Mouse (Mus musculus): ENCODE results near the gene Rtl10. TPM values are rescaled to one million over a fixed set of nuclear protein-coding genes. Genes with fewer than 3 reads are reported as not detected.
A peak's percentile ranks its signal among the peaks of the same experiment; 100 is the strongest.
"Not testable (repeated sequence)": the region's sequence is repeated elsewhere in the genome, so short reads cannot be mapped to it uniquely, and the experiment has no call there.

The Rtl10 gene
- total RNA-seq, 2 experiments from 2014 or later = 11.7 to 11.9 TPM

DNA sequence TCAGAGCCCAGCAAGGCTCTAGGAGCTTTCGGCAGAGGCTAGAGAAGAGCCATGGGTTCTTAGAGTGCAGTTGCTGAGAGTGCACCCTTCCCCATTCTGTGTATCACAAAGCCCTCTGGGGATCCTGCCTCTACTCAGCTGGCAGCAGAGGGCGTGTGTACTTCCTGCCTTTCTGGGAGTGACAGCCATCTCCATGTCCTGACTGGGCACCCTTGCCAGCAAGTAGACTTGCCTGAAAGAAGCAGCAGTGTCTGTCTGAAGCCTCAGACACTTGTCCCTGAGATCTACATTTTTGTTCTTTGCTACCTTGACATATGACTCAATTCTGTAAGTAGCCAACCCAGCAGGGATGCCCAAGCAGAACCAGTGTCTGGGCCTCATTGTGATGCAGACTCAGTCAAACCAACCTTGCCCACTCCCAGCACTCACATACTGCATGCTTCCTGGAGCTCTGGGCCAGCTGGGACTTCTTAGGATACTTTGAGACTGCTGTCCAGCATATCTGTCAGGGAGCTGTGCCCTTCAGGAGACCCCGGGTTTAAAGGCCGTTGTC is 17.7 kb upstream of the Rtl10 start:
- DNase-seq = no peak
- intact Hi-C loops (cut with DNase I) = no loop called here

DNA sequence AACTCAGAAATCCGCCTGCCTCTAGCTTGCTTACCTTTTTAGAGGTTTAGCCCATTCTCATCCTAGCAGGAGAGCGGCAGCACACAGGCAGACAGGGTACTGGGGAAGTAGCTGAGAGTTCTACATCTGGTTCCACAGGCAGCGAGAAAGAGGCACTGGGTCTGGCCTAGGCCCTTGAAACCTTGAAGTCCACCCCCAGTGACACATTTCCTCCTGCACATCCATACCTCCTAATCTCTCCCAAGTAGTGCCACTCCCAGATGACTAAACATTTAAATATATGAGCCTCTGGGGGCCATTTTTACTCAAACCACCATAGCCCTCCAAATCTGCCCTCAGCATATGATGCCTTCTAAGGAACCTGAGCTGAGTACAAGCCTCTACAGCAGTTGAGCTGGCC is 16.3 kb upstream of the Rtl10 start:
- intact Hi-C loops (cut with DNase I) = no loop called here
- no peak for DNase-seq

DNA sequence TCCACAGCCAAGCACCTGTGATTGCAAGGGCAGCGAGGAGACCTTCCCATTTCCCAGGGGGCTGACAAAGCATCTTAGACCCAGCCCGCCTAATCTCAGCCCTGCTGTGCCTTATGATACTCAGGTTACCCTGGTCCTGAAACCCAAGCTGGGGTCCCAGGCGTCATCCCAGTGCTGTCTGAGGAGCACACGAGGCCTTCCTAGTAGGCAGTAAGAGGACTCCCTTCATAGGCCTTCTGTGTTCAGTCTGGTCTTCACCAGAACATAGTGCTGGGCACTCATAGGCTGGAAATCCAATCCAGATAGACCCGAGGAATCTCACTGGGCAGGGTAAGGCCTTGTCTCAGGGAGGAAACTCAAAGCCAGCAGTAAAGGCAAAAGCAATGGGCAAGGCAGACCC is 14.9 kb upstream of the Rtl10 start:
- intact Hi-C loops (cut with DNase I) = no loop called here
- no peak for DNase-seq

DNA sequence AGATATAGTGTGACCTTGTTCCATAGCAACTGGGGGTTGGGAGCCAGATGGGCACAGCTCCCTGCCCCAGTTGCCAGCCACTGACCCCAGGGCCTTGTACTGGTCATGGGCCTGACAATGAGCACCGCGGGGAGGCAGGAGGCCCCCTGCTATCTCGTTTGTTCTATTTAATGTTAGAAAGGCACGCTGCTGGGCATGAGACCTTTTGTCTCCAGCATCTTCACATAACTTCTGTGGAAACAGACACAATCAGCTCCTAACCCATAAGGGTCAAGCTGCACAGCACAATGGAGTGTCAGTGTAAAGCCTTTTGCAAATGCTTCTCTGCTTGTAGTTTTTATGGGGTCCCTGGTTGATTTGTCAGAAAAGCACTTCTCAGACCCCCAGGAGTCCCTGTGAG is 14.3 kb upstream of the Rtl10 start:
- DNase-seq = no peak
- intact Hi-C loops (cut with DNase I) = no loop called here

DNA sequence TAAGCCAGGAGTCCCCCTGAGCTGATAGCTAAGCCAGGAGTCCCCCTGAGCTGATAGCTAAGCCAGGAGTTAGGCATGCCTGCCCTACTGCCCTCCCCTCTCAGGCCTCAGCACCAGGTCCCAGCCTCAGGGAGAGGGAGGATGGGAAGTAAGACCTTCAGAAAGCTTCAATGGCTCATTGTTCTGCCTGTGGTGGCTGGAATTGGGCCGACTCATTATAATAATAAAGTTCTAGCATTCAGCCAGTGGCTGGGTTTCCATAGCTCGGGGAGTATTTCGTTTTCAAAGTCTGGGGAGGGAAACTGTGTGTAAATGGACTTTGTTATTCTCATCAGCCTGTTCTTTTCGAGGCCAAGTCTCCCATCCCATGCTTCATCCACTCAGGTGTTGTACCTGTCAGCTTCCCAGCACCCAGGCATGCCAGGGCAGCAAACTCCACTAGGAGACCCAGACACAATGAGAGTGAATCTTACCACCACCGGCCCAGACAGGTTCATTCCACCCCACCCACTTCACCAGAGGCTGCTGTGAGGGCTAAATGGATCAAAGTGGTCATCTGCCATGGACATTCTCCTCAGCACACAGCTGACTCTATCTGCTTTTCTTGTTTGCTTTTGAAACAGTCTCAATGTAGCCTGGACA is 13.8 kb upstream of the Rtl10 start:
- intact Hi-C loops (cut with DNase I) = no loop called here
- no peak for DNase-seq

DNA sequence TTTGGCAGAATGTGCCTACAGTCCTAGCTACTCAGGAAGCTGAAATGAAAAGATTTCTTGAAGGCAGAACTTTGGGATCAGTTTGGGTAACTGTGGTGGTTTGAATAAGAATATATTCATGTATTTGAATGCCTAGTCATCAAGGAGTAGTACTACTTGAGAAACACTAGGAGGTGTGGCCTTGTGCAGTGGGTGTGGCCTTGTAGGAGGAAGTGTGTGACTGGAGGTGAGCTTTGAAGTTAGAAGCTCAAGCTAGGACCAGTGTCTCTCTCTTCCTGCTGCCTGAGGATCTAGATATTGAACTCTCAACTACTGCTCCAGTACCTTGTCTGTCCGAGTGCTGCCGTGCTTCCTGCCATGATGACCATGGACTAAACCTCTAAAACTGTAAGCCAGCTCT is 12.6 kb upstream of the Rtl10 start:
- intact Hi-C loops (cut with DNase I) = no loop called here
- DNase-seq = no peak

DNA sequence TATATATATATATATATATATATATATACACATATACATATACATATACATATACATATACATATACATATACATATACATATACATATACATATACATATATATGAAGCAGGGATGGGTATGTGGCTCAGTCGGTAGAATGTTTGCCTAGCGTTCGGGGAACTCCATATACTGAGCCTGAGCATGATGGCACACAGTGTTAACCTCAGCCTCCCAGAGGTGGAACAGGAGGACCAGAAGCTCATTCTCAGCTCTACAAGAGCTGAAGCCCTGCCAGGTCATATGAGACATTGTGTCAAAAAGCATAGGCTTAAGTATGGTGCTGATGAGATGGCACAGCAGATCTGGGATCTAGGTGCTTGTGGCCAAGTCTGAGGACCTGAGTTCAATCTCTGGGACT is 8.4 kb upstream of the Rtl10 start:
- intact Hi-C loops (cut with DNase I) = no loop called here
- DNase-seq = no peak

DNA sequence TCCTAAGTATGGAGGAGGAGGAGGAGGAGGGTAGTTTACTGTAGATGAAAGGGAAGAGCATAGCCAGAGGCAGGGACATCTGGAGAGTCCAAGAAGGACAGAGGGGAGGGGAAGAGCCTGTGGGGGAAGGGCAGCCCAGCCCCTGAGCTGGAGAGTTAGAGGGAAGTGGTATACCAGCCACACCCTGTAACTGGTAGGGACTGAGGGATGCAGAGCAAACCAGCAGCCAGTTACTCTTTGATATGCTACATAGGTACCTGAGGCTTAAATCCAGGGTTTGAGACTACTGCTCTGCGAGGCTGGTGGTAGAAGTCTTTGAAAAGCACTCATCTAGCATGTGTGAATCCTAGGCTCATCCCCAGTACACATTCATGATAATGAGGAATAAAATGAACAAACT is 7.8 kb upstream of the Rtl10 start:
- DNase-seq = no peak
- intact Hi-C loops (cut with DNase I) = no loop called here

DNA sequence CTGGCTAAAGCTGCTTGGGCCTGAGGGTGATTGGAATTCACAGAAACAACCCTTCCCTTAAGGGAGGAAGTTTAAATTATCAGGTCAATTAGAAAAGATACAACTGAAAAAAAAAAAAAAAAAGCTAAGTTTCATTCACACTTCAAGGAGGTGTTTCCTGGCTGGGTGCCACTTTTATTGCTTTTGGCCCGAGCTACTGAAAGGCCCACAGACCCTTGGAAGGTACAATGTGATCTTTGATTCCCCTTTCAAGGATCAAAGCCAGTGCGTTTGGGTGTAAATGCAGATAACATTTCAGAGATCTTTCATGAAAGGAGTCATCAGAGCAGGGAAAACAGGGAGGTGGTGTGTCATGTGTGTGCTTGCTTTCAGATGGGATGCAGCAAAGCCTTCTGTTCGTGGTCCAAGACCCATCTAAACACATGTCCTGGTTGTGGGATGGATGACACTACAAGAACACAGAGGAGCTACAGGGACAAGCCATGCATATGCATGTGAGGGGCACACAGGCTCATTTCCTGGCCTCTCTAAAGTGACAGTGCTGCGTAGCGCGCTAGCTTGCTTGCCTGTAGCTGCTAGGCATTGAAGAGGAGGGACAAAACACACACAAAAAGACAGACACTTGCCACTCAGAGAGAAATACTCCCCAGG is 711 bp upstream of the Rtl10 start:
- DNase-seq = no peak
- intact Hi-C loops (cut with DNase I) = no loop called here

DNA sequence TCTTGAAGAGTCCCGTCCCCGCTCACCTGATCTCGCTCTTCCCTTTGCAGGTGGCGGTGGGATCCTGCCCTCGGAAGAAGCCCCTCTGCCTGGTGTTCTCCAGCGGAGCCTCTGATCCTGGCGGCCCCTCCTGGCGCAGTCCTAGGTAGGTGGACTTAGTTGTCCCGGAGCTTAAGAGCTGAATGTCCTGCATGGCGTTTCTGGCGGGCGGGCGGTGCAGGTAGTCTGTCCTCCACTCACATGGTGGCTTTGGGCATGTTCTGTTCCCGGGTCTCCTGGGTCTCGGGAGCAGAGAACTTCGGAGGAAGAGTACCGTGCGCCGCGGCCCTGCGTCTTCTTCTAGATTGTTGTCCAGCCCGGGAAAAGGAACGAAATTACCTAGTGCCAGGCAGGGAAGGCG is 295 bp downstream of the Rtl10 start:
- intact Hi-C loops (cut with DNase I) = no loop called here
- no peak for DNase-seq

DNA sequence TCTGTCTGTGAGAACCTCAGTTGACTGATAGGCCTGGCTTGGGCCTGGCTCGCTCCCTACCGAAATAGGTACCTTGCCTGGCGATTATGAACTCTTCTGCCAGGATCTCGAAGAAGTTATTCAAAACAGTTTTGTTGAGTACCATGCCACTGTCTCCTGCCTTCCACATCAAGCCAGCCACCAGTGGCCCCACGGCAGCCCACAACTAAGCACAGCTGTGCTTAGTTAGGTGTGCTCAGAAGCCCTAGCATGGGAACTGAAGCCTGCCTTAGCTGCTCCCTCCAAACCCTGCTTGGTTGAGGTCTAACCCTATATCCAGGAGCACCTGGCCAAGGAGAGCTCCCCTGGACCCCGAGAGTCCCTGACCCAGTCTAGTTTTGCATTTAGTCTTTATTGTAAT is 2.8 kb downstream of the Rtl10 start:
- intact Hi-C loops (cut with DNase I) = no loop called here
- no peak for DNase-seq

DNA sequence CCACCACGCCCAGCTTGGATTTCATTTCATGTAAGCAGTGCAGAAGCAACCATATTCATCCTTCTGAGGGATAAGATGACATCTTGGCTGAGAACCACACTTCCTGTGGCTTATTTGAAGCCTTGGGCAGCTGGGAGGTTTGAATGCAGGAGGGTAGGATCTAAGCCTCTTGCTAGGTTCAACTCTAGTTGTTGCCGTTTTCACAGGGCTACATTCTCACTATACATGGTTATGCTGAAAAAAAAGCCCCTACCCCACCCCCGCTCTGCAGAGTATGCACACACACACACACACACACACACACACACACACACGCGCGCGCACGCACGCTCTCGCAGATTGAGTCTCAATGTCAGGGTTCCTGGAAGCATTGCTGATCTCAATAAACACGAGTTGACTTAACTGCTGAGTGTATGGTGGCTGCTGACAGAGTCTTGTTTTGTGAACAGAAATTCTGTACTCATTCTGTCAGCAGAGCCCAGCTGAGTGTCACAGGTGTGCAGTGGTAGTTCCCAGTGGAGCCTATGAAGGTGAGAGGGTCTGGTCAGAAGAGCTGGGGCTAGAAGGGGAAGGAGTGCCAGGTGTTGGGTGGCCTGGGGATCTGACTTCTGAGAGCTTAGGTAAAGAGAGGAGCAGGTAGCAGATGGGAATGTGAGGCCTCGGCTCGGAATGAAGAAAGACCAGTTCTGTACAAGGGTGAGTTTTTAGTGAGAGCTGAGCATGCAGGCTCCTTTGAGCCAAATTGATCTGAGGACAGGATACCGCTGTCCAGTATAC is 5.1 kb downstream of the Rtl10 start:
- no peak for DNase-seq
- intact Hi-C loops (cut with DNase I) = no loop called here

DNA sequence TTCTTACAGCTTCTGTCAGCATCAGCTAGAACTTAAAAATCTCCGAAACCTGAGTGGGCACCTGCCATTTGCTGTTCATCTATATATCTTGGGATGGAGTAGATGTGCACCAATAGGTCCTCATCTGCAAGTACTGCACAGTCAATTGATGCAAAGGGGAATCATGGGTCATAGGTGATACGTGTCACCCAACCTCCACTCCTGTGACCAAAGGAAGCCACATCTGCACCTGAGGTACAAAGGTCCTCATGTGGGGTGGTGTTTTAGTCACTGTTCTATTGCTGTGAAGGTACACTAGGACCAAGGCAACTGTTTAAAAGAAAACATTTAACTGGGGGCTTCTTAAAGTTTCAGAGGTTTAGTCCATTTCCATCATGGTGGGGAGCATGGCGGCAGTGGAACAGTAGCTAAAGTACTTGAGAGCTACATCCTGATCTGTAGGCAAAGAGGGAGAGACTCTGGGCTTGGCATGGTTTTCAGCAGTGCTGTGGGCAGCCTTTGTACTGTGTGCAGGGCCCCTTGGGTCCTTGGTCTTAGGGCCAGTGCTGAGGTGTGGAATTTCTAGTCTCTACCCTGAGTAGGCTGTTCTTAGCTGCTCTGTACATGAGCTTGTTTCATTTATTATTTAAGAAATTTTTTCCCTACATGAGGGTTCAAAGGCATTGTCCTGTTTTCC is 8.0 kb downstream of the Rtl10 start:
- intact Hi-C loops (cut with DNase I) = no loop called here

DNA sequence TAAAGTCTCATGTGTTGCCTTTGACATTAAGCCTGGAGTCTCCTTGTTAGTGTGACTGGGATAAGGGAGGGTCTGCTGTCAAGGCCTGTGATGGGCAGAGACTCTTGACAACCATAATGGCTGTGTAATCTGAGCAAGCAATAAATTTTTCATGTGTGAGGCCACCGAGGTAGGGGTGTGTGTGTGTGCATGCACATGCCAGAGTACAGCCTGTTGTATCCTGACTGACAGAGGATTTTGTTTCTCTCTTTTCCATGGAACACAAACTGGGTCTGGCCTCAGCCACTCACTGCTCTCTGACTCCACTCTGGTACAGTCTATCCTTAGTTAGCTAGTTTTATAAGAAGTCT is 8.5 kb downstream of the Rtl10 start:
- DNase-seq = no peak
- intact Hi-C loops (cut with DNase I) = no loop called here

More for the DNA sequence above, 8.0 kb downstream of the Rtl10 start:
- DNase-seq = no peak

DNA sequence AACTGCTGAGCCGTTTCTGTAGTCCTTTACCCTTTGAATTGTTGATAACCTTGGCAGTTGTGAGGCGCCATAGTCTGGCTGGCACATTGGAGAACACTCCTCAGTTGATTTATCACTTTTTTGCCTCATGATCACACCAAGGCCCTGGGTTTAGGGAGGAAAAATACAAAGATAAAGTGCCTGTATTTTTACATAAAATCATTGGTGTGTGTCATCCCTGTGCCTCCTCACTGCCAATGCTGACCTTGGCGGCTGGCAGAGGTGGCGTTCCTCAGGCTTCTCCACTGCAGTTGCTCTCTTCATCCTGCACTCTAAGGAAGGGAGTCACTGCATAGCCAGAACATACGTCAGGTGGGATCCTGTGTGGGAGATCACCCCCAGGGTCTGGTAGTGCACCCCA is 13.0 kb downstream of the Rtl10 start:
- DNase-seq = no peak
- intact Hi-C loops (cut with DNase I) = no loop called here

DNA sequence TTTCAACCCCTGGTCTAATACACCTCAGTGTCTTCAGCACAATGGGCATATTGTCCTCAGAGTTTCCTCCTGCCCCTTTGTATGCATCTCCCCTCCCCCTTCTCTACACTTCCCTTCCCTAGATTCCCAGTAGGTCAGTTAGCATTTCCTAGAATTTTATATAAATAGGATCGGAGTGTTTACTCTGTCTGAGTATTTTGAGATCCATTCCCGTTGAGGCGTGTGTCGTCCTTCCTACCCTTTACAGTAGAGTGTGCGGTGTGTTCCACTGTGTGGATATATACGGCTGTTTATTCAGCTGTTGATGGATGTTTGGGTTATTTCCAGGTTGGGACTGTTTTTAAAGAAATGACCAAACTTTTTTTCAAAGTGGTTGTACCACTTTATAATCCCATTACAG is 14.8 kb downstream of the Rtl10 start:
- intact Hi-C loops (cut with DNase I) = no loop called here
- DNase-seq = no peak

DNA sequence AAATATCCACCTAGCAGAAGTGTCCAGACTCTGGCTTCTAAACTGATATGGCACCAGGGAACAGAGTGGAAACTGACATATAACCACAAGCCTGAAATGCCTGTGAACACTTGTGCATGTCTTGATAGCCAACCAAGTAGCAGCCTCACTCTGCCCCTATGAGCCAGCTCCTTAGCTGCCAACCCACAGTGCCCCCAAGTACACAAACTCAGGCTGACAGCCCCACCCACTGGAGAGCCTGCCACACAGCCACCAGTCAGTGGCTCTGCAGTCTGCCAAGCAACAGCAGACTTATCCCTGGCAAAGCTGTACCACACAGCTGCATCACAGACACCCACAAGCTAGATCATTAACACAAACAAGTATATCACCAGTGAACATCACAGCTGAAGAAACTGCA is 19.4 kb downstream of the Rtl10 start:
- intact Hi-C loops (cut with DNase I) = no loop called here

DNA sequence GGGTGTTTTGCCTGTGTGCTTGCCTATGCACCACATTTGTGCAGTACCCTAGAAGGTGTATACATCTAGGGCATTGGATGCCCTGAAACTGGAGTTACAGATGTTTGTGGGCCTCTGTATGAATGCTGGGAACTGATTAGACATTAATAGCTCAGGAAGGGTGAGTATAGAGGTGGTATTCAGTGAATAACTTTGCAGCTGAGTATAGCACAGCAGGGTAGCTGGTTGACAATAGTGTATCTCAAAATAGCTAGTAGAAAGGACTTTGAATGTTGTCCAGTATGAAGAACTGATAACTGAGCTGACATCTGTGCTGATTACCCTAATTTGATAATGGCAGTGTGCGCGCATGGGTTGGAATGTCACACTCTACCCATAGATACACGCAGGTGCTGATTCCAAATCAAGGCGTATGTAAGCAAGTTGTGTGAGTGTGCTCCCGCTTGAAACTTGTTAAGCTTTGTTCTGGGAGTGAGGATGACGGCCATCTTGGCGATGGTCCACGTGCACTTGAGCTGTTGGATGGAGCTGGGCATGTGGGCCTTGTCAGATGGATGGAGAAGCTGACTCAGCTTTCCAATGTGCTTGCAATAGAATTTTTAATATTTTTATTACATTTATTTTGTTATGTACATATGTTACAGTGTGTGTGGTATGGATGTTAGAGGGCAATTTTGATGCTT is 25.0 kb downstream of the Rtl10 start:
- intact Hi-C loops (cut with DNase I) = no loop called here
- DNase-seq = no peak

More for the DNA sequence above, 19.4 kb downstream of the Rtl10 start:
- DNase-seq = peak; percentile 56

DNA sequence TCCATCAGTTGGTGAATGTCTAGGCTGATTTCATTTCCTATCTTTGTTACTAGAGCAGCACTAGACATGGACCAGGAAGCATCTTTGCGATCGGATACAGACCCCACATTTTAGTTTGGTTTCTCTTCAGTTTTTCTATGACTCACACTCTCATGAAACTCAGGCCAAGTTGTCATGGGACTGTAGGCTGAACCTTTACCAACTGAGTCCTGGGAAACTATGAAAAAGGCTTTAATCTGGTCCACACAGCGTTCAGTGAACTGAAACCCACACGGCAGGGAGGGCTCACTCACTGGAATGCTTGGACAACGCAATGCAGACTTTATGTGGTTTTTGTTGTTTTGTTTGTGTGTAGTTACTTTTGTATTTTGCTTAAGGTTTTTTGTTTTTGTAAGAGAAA is 30.0 kb downstream of the Rtl10 start:
- intact Hi-C loops (cut with DNase I) = no loop called here

DNA sequence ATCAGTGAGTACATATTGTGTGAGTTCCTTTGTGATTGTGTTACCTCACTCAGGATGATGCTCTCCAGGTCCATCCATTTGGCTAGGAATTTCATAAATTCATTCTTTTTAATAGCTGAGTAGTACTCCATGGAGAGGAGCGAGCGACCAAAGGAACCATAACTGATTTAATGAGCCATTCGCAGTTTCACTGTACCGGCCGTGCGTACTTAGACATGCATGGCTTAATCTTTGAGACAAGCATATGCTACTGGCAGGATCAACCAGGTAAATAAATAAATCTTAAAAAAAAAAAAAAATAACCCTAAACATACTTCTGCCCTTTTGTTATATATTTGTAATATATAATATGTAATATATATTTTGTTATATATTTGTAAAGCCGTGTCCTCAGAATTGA is 34.4 kb downstream of the Rtl10 start:
- DNase-seq; intact Hi-C loops (cut with DNase I): not testable (repeated sequence)

More for the DNA sequence above, 30.0 kb downstream of the Rtl10 start:
- no peak for DNase-seq
